Mouse (Mus musculus) erythroblast, embryonic 14.5 days (primary cell): ENCODE data around the gene Arid5b.

ENCODE experiments used
- GATA1 ChIP-seq: IDR thresholded peaks from 2 replicates; pipeline ENCODE4 v1.6.1; 2012; ENCODE audit warnings: low read length, inconsistent platforms, mixed read lengths
- TAL1 ChIP-seq: IDR thresholded peaks from 3 replicates; pipeline ENCODE4 v1.6.1; 2012; ENCODE audit warnings: low read length, inconsistent platforms, mixed read lengths

GRCm38 (mm10) chr10:68166695-68167086 lies 111.8 kb downstream of the Arid5b start:
- TF ChIP-seq TAL1 (no peak), GATA1 (no peak)
